In genomic region chr6:115631056-115631795, GRCm38 (mm10) we compare ENCODE assay signal across 32 mouse cellular contexts. TPM values are rescaled to one million over a fixed set of nuclear protein-coding genes. Genes with fewer than 3 reads are reported as not detected.
DNase-seq lines count a peak whose midpoint lies in the region; ATAC-seq and TF ChIP-seq lines count a peak whose summit lies in the region.
"Had no signal": no experiment of that assay in that cellular context is flagged by ENCODE, and none has a peak within 500 bp of the region (broad histone marks: within the 10 kb centered on the region; RNA-seq: fewer than 3 reads in every experiment).

No protein-coding gene starts in this region.

- no peaks in the 10 kb centered on the region for H3K27me3 ChIP-seq in heart, postnatal 0 days (ENCODE audit: control insufficient read depth, insufficient read depth, low read length)
- H3K27me3 ChIP-seq in liver, embryonic 15.5 days: no peaks in the 10 kb centered on the region
- no peaks in the 10 kb centered on the region for H3K27me3 ChIP-seq in liver, embryonic 12.5 days (replicated peaks)
- H3K27me3 ChIP-seq in midbrain, embryonic 15.5 days (replicated peaks): no peaks in the 10 kb centered on the region
- H3K27me3 ChIP-seq: embryonic facial prominence, embryonic 12.5 days; Patski had no signal

- TF ChIP-seq CTCF in heart, postnatal 0 days (IDR thresholded peaks at IDR 0.05; ENCODE audit: low read depth): no peak

- TF ChIP-seq EP300 in heart, postnatal 0 days (IDR thresholded peaks at IDR 0.05; ENCODE audit: low read depth): no peak

- DNase-seq in heart, postnatal 0 days (ENCODE audit: low spot score): peak; percentile 3
- no peak for DNase-seq in heart, adult 8-10 months (ENCODE audit: low spot score)
- DNase-seq in kidney, postnatal 25 days: peak; percentile 49 to 77
- DNase-seq in ovary, postnatal 36 days (ENCODE audit: low spot score): no peak
- no peak for DNase-seq in frontal cortex, postnatal 36 days (ENCODE audit: low spot score in 2 of 2)
- DNase-seq: adrenal gland, adult 2 months; cerebellum, adult 11 months; cerebellum, adult 9-11 months; heart, postnatal 10 days; layer of hippocampus, postnatal 36 days; lung, adult 18-20 months; lung, postnatal 14 days; right cerebral cortex, postnatal 25 days; spleen, adult 18-20 months had no signal

- 76% methylated on average over 3 of the region's 3 CpGs for WGBS in heart, postnatal 0 days
- WGBS in liver, embryonic 15.5 days (ENCODE audit: insufficient replicate concordance): 75% methylated on average over 3 of the region's 3 CpGs
- WGBS in liver, embryonic 12.5 days (ENCODE audit: insufficient replicate concordance): 77% methylated on average over 3 of the region's 3 CpGs
- 92% methylated on average over 3 of the region's 3 CpGs for WGBS in midbrain, embryonic 15.5 days

- no peak overlapping the region for H3K27ac ChIP-seq in heart, postnatal 0 days (ENCODE audit: low read depth)
- H3K27ac ChIP-seq in liver, embryonic 15.5 days (replicated peaks): no peak overlapping the region
- no peak overlapping the region for H3K27ac ChIP-seq in liver, embryonic 12.5 days
- H3K27ac ChIP-seq in midbrain, embryonic 15.5 days: no peak overlapping the region
- H3K27ac ChIP-seq: embryonic facial prominence, embryonic 12.5 days; hindbrain, embryonic 10.5 days; layer of hippocampus, adult 2 months had no signal

- no peaks in the 10 kb centered on the region for H3K9me3 ChIP-seq in heart, postnatal 0 days (replicated peaks; ENCODE audit: control insufficient read depth, low read length)
- H3K9me3 ChIP-seq in liver, embryonic 15.5 days (replicated peaks): no peaks in the 10 kb centered on the region
- H3K9me3 ChIP-seq in liver, embryonic 12.5 days (replicated peaks): no peaks in the 10 kb centered on the region
- no peaks in the 10 kb centered on the region for H3K9me3 ChIP-seq in midbrain, embryonic 15.5 days
- H3K9me3 ChIP-seq: embryonic facial prominence, embryonic 12.5 days; hindbrain, embryonic 10.5 days had no signal

- no peak overlapping the region for H3K9ac ChIP-seq in heart, postnatal 0 days (replicated peaks; ENCODE audit: low read depth, low read length)
- H3K9ac ChIP-seq in liver, embryonic 15.5 days: no peak overlapping the region
- H3K9ac ChIP-seq in liver, embryonic 12.5 days: no peak overlapping the region
- no peak overlapping the region for H3K9ac ChIP-seq in midbrain, embryonic 15.5 days
- H3K9ac ChIP-seq: embryonic facial prominence, embryonic 12.5 days had no signal

- no peak for ATAC-seq in heart, postnatal 0 days (ENCODE audit: insufficient read depth, low read depth)
- peak; percentile 49 for ATAC-seq in liver, embryonic 15.5 days (ENCODE audit: insufficient read depth)
- ATAC-seq in liver, embryonic 12.5 days: no peak
- no peak for ATAC-seq in midbrain, embryonic 15.5 days (replicated peaks)
- ATAC-seq: CD4-positive, CD25-positive, alpha-beta regulatory T cell, adult 4 months; hindbrain, embryonic 16.5 days; intestine, embryonic 16.5 days; Patski had no signal

- H3K36me3 ChIP-seq in heart, postnatal 0 days (replicated peaks; ENCODE audit: control insufficient read depth, insufficient read depth, low read length): peaks cover 90% of the 10 kb centered on the region
- H3K36me3 ChIP-seq in liver, embryonic 15.5 days (replicated peaks): peaks cover 76% of the 10 kb centered on the region
- H3K36me3 ChIP-seq in liver, embryonic 12.5 days: peaks cover 92% of the 10 kb centered on the region
- H3K36me3 ChIP-seq in midbrain, embryonic 15.5 days (replicated peaks): peaks cover 57% of the 10 kb centered on the region

- H3K4me1 ChIP-seq in heart, postnatal 0 days (ENCODE audit: control insufficient read depth, insufficient read depth): no peaks in the 10 kb centered on the region
- 0 out of 2 replicates have a peak, but pooled peaks cover 2% of the 10 kb centered on the region for H3K4me1 ChIP-seq in liver, embryonic 15.5 days (replicated peaks)
- H3K4me1 ChIP-seq in liver, embryonic 12.5 days: no peaks in the 10 kb centered on the region
- H3K4me1 ChIP-seq in midbrain, embryonic 15.5 days: no peaks in the 10 kb centered on the region
- H3K4me1 ChIP-seq: embryonic facial prominence, embryonic 12.5 days; hindbrain, embryonic 10.5 days had no signal

- H3K4me3 ChIP-seq in heart, postnatal 0 days (ENCODE audit: low read depth, low read length): no peak overlapping the region
- H3K4me3 ChIP-seq in liver, embryonic 15.5 days (replicated peaks): no peak overlapping the region
- no peak overlapping the region for H3K4me3 ChIP-seq in liver, embryonic 12.5 days
- H3K4me3 ChIP-seq in midbrain, embryonic 15.5 days: no peak overlapping the region
- H3K4me3 ChIP-seq: embryonic facial prominence, embryonic 12.5 days; hindbrain, embryonic 10.5 days; layer of hippocampus, adult 2 months had no signal

- H3K4me2 ChIP-seq in heart, postnatal 0 days (ENCODE audit: low read depth, low read length): no peak overlapping the region
- no peak overlapping the region for H3K4me2 ChIP-seq in liver, embryonic 15.5 days
- H3K4me2 ChIP-seq in liver, embryonic 12.5 days: no peak overlapping the region
- H3K4me2 ChIP-seq in midbrain, embryonic 15.5 days: no peak overlapping the region
- H3K4me2 ChIP-seq: embryonic facial prominence, embryonic 12.5 days; heart, embryonic 11.5 days; midbrain, embryonic 11.5 days had no signal

RNA-seq across cellular contexts. Expression of gene Mkrn2, which starts 29.5 kb away (rescaled TPM):
- 17.9 and 71.3 TPM in 2 replicates for total RNA-seq in heart, postnatal 0 days (2014; rRNA removed; ENCODE audit: low replicate concordance)
- 29.6 and 31.3 TPM in 2 replicates for polyA plus RNA-seq in heart, postnatal 0 days (2015; fragmentation: Nextera tagmentation; extraction: Ambion mirVana)
- total RNA-seq in heart, adult 8-10 months (2022): 10 to 100 TPM; 35.2 to 42.7 (median 39.5) TPM
- 8.4 and 8.6 TPM in 2 replicates for polyA plus RNA-seq in liver, embryonic 15.5 days (2015; fragmentation: Nextera tagmentation; extraction: Ambion mirVana)
- 14.4 and 15.3 TPM in 2 replicates for polyA plus RNA-seq in liver, embryonic 12.5 days (2016; fragmentation: Nextera tagmentation; extraction: Ambion mirVana)
- 36.8 and 40.0 TPM in 2 replicates for polyA plus RNA-seq in midbrain, embryonic 15.5 days (2015; fragmentation: Nextera tagmentation; extraction: Ambion mirVana)

RNA-seq across cellular contexts. Expression of gene Mkrn2os, which starts 38.9 kb away (rescaled TPM):
- total RNA-seq in heart, postnatal 0 days (2014; rRNA removed; ENCODE audit: low replicate concordance): not detected in 2 replicates
- polyA plus RNA-seq in heart, postnatal 0 days (2015; fragmentation: Nextera tagmentation; extraction: Ambion mirVana): 0.37 and 0.44 TPM in 2 replicates
- total RNA-seq in heart, adult 8-10 months (2022): 1 to 10 TPM in 1 of 4 experiments, under 1 TPM in 3; 0.52 to 1.1 (median 0.71) TPM
- 8.3 and 11.3 TPM in 2 replicates for polyA plus RNA-seq in liver, embryonic 15.5 days (2015; fragmentation: Nextera tagmentation; extraction: Ambion mirVana)
- polyA plus RNA-seq in liver, embryonic 12.5 days (2016; fragmentation: Nextera tagmentation; extraction: Ambion mirVana): 4.9 and 5.1 TPM in 2 replicates
- 0.49 and 0.74 TPM in 2 replicates for polyA plus RNA-seq in midbrain, embryonic 15.5 days (2015; fragmentation: Nextera tagmentation; extraction: Ambion mirVana)
- total RNA-seq: adrenal gland, adult 2 months; gastrocnemius, adult 8-10 months; granulocyte monocyte progenitor cell, adult 5-6 weeks; layer of hippocampus, adult 2 months; layer of hippocampus, postnatal 36 days; left cerebral cortex, postnatal 10 days; megakaryocyte progenitor cell, adult 5-6 weeks; neutrophil, adult 5-6 weeks had no signal
- polyA plus RNA-seq: limb, embryonic 11.5 days had no signal

RNA-seq across cellular contexts. Expression of gene Raf1, which starts 45.2 kb away (rescaled TPM):
- 182 and 204 TPM in 2 replicates for total RNA-seq in heart, postnatal 0 days (2014; rRNA removed; ENCODE audit: low replicate concordance)
- polyA plus RNA-seq in heart, postnatal 0 days (2015; fragmentation: Nextera tagmentation; extraction: Ambion mirVana): 72.3 and 80.6 TPM in 2 replicates
- 100 to 1,000 TPM in 3 of 4 experiments, 10 to 100 TPM in 1; 97.6 to 104 (median 102) TPM for total RNA-seq in heart, adult 8-10 months (2022)
- 36.1 and 38.6 TPM in 2 replicates for polyA plus RNA-seq in liver, embryonic 15.5 days (2015; fragmentation: Nextera tagmentation; extraction: Ambion mirVana)
- 52.4 and 53.2 TPM in 2 replicates for polyA plus RNA-seq in liver, embryonic 12.5 days (2016; fragmentation: Nextera tagmentation; extraction: Ambion mirVana)
- polyA plus RNA-seq in midbrain, embryonic 15.5 days (2015; fragmentation: Nextera tagmentation; extraction: Ambion mirVana): 142 and 146 TPM in 2 replicates

Comparison
In these comparisons a context has a peak if more than half of its experiments do, and no peak if none do; other contexts are left out.
1. DNase-seq: peak in heart, postnatal 0 days (single experiment) and kidney, postnatal 25 days (2 of 2); none in heart, adult 8-10 months (single experiment), ovary, postnatal 36 days (single experiment) and frontal cortex, postnatal 36 days (0 of 2).